Mouse (Mus musculus) gastrocnemius, postnatal 14 days (tissue): Measurements from ENCODE around the gene Cops7b. TPM values are rescaled to one million over a fixed set of nuclear protein-coding genes. Genes with fewer than 3 reads are reported as not detected.
A peak's percentile ranks its signal among the peaks of the same experiment; 100 is the strongest.

ENCODE experiments used
- DNase-seq: peaks from one replicate; pipeline ENCODE4 v3.0.0; 2021; ENCODE audit warnings: mixed read lengths
- intact Hi-C: fragments of 180-260 bp; cut with DNase I; formaldehyde crosslinking; loops from one replicate; pipeline ENCODE4 v1.15.1; 2025; ENCODE audit warnings: low total_unique reads
- microRNA-seq, 2 experiments: library from miRNA; unstranded; fragments of <30 nt; microRNA quantifications; one replicate each; pipeline ENCODE4 v1.2.0; 2021
- total RNA-seq, 2 experiments: library from RNA; stranded (reverse); gene quantifications; 2 replicates each; pipeline ENCODE4 v1.2.3; 2021

The Cops7b gene
- total RNA-seq, 2 experiments from 2014 or later: 8.2 to 9.6 TPM

- intact Hi-C loops: no loop called here
- DNase-seq: no peak
Observed at GRCm38 (mm10) chr1:86634751-86635359, 52.2 kb downstream of the Cops7b start.

GRCm38 (mm10) chr1:86643101-86643809 lies 60.6 kb downstream of the Cops7b start:
- no peak for DNase-seq
- intact Hi-C loops: no loop called here

DNA sequence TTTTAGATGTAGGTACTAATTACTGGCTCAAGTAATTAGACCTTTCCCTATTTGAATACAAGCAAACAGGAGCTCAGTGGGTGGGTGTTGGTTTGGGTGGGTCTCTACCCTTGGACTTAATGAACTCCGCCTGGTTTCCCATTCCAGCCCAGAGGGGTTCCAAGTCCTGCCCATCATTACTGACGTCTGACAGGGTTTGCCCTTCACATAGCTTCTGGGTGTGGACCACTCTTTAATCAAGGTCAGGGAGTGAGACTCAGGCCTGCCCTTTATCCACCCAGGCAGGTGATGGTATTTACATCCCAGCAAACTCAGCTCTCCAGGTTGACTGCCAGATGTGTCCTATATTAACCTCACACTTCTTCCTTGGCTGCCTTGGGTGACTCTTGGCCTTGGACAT lies 64.8 kb downstream of the Cops7b start:
- intact Hi-C loops: no loop called here
- no peak for DNase-seq

- peak; percentile 59 for DNase-seq
- intact Hi-C loops: loop anchor here (2.0 kb wide), 1 partner anchor 391 kb away; no protein-coding TSS in a partner anchor
Observed at GRCm38 (mm10) chr1:86650272-86650671, 67.6 kb downstream of the Cops7b start.

DNA sequence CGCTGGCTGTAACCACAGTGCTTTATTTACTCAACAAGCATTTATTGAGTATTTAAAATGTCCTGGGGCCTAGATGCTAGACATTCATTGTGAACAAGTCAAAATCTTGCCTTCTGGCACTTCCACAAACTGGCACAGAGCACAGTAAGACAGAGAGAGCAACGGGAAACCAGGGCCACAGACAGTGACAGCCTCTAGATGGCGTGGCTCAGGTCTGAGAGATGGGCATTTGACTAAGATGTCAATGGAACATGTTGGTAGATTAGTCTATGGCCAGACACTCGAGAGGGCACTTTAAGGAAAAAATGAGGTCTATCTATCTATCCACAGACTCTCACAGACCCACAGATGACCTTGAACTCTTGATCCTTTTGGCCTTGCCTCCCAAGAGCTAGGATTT lies 70.0 kb downstream of the Cops7b start:
- no peak for DNase-seq
- intact Hi-C loops: no loop called here

- no peak for DNase-seq
- intact Hi-C loops: no loop called here
Observed at GRCm38 (mm10) chr1:86657071-86657470, 74.4 kb downstream of the Cops7b start.

Small RNA genes within 50 kb of the gene (microRNA-seq; reads per million reads assigned to microRNA genes)
- gene Gm22955: 0 reads per million in 2 experiments

Other genes with a start within 250 kb of the Cops7b start
- 100 to 1,000 TPM; 107 to 120 TPM for gene Ncl, start 223.5 kb upstream of the Cops7b start, total RNA-seq
- gene Nmur1, start 156.7 kb upstream of the Cops7b start, total RNA-seq: not detected
- not detected for gene Tex44, start 156.6 kb upstream of the Cops7b start, total RNA-seq
- 100 to 1,000 TPM; 184 to 248 TPM for gene Ptma, start 56.2 kb upstream of the Cops7b start, total RNA-seq
- 10 to 100 TPM; 25.0 to 30.2 TPM for gene Pde6d, start 275 bp upstream of the Cops7b start, total RNA-seq
- 1 to 10 TPM in 1 of 2 experiments, under 1 TPM in 1; 0.51 to 2.3 TPM for gene Nppc, start 87.7 kb downstream of the Cops7b start, total RNA-seq
- gene Dis3l2, start 120.9 kb downstream of the Cops7b start, total RNA-seq: 10 to 100 TPM; 11.1 to 12.0 TPM